Mouse (Mus musculus) left cerebral cortex, adult 2 months (tissue): ENCODE measurements at regions not wholly inside any gene's neighbourhood (a gene's known extent, or its start where the extent isn't known, plus 50 kb on each side); places are given as distances from the start of the nearest gene placed in this dataset.

Experiments used
- DNase-seq, 2 experiments: peaks; one replicate each; pipeline ENCODE4 v3.0.0; 2021 to 2022; ENCODE audit warnings: low spot score in 2 of 2, mixed read lengths in 1 of 2; ENCODE audit errors: extremely low spot score in 1 of 2
- H3K27ac ChIP-seq: fragments of 200-600 bp; 2 replicates; pipeline ENCODE4 v1.8.1; 2022
- H3K4me3 ChIP-seq: fragments of 200-600 bp; 2 replicates; pipeline ENCODE4 v1.8.1; 2022
- CTCF ChIP-seq: fragments of 200-600 bp; IDR thresholded peaks from 2 replicates; pipeline ENCODE4 v1.8.1; 2022; ENCODE audit warnings: antibody characterized with exemption, mild to moderate bottlenecking, moderate library complexity
- intact Hi-C: fragments of 180-260 bp; cut with DNase I; formaldehyde crosslinking; loops from one replicate; pipeline ENCODE4 v1.15.1; 2025

DNA sequence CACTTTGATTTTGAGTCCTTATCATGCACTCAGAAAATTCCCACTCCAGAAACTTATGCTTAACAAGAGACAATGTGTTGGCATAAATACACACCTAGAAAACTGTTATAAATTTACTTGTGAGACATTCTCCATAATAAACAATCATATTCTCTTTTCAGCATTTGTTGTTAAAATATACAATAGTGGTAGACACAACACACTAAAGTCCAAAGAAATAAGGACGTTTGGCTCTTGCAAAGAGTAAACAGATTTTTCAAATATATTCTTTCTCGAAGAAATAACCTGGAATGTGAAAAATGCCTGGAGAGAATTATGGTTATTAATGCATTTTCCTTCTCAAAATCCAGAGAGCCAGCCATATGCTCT is 91.8 kb upstream of the Ddit4l start:
- Histone ChIP-seq H3K4me3 (no peak overlapping the region), H3K27ac (no peak overlapping the region)
- no peak for DNase-seq
- no peak for TF ChIP-seq CTCF
- intact Hi-C loops, result no loop called here

DNA sequence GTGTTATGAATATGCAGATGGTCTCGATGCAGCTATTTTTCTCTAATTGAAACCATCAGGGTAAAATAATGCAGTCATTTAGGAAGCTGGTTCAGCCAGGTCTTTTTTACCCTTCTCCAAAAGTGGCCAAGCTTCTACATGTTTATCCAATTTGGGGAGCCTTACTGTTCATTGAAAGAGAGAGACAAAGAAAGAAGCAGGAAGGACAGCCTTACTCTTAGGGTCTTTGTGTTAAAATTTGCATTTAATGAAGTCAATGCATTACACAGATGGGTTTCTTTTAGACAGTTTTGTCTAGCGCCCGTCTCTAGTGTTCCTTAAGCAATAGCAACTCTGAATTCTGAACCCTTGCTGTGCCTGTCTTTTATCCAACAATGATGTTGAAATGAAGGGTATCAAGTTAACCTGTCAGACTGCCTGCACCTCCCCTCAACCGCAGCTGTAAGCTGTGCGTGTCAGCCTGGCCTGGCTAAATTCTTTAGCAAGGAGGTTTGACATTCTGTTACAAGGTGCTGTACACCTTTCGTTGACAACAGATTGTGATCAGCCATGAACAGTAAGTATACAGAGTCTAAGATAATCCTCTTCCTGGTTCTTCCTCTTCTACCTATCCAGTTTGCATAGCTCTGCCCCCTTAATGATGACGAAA is 91.3 kb upstream of the Ddit4l start:
- intact Hi-C loops, result no loop called here
- Histone ChIP-seq H3K4me3 (no peak overlapping the region), H3K27ac (no peak overlapping the region)
- no peak for TF ChIP-seq CTCF
- DNase-seq, result no peak

DNA sequence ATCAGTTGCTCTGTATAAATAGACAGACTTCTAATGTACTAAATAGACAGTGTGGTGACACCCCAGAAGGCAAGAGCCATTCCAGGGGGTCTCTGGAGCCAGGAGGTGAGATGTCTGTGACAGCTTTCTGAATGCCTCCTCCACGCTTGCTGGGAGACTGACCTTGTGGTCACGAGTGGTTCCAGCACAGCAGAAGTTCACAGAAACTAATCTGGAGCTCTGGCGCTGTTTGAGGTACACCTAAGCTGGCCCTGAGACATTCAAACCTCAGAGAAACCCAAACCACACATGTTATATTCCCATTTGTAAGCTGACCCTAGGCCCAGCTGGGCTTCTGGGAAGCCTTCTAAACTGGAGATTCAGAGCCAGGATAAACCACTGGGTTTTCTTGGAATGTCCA is 79.7 kb upstream of the Ddit4l start:
- Histone ChIP-seq H3K27ac (no peak overlapping the region), H3K4me3 (no peak overlapping the region)
- DNase-seq, result no peak
- TF ChIP-seq CTCF, result no peak
- intact Hi-C loops, result no loop called here

DNA sequence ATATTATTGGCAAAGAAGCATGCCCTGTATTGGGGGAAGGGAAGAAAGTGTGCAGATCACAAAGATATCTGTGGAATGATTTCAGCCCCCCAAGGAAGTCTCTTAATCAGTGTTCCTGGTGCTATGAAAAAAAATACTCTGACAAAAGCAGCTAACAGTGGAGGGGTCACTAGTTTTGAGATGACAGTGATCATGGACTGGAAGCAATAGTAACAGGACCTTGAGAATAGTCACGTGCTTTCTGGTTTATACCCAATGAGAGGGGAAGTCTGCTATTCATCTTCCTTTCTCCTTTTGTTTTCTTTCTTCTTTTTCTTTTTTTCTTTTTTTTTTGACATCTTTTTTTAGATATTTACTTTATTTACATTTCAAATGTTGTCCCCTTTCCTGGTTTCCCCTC is 79.1 kb upstream of the Ddit4l start:
- intact Hi-C loops, result no loop called here
- no peak for DNase-seq
- TF ChIP-seq CTCF, result no peak
- H3K4me3 ChIP-seq, result no peak overlapping the region
- no peak overlapping the region for H3K27ac ChIP-seq

DNA sequence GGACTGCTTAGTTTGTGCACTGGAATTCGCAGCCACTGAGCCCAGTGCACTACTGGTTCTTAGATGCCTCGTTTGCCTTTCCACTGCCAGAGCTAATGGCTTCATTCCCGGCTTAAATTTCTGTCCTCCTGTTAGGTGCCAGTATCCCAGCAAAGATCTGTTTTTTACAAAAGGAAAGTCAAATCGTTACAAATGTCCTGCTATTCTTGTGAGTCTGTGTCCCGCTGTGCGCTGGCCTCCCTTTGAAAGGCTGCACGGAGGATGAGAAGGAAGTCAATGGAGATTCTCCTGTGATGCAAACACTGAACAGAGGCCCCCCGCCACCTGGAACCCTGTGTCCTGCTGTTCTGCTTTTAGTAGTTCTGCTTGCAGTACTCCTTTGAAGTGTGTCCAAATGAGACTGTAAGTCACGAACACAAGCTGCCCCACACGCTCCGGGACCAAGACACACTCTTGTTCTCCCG is 74.0 kb upstream of the Ddit4l start:
- TF ChIP-seq CTCF, result no peak
- H3K4me3 ChIP-seq, result peak overlapping the region; percentile 1; the same call in 1 of the 2 replicates
- DNase-seq, result no peak
- no peak overlapping the region; the same call in 1 of the 2 replicates for H3K27ac ChIP-seq
- intact Hi-C loops, result no loop called here

DNA sequence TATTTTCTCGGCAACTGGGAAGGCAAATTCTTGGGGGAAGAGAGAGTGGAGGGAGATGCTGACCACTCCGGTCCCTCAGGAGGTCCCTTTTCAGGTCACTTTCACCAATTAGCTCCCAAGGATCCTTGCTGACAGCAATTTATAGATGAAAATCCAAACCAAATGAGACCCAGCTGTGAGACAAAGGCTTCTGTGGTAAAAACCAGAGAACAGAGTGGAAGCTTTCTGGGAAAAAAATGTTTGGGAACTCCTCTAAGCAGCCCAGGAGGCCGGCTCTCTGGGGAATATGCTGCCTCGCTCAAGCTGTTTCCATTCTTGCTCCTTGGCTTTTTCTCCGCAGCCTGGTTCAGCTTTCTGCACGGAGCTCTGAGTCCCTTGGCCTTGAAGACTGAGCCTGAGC is 73.5 kb upstream of the Ddit4l start:
- no peak for DNase-seq
- Histone ChIP-seq H3K4me3 (peak overlapping the region; percentile 1; the same call in 1 of the 2 replicates), H3K27ac (peak overlapping the region; percentile 73)
- TF ChIP-seq CTCF, result no peak
- intact Hi-C loops, result no loop called here

DNA sequence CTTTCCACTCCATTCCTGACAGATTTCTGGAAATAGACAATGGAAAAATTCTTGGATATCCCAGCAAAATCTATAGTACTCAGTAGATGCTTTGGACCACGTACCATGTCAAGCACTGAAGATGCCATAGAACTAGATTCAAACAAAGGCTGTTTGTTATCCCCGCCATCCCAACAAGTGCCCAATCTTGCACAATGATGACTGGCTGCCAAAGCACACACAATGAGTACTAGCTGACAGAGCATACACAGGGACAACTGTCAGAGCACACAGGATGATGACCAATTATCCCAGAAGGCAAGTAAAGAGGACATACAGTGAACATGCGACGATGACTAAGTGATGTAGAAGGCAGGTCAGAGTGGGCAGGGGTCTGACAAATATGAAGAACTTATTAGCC is 70.7 kb upstream of the Ddit4l start:
- H3K4me3 ChIP-seq, result no peak overlapping the region
- no peak overlapping the region for H3K27ac ChIP-seq
- no peak for DNase-seq
- intact Hi-C loops, result no loop called here
- TF ChIP-seq CTCF, result no peak

DNA sequence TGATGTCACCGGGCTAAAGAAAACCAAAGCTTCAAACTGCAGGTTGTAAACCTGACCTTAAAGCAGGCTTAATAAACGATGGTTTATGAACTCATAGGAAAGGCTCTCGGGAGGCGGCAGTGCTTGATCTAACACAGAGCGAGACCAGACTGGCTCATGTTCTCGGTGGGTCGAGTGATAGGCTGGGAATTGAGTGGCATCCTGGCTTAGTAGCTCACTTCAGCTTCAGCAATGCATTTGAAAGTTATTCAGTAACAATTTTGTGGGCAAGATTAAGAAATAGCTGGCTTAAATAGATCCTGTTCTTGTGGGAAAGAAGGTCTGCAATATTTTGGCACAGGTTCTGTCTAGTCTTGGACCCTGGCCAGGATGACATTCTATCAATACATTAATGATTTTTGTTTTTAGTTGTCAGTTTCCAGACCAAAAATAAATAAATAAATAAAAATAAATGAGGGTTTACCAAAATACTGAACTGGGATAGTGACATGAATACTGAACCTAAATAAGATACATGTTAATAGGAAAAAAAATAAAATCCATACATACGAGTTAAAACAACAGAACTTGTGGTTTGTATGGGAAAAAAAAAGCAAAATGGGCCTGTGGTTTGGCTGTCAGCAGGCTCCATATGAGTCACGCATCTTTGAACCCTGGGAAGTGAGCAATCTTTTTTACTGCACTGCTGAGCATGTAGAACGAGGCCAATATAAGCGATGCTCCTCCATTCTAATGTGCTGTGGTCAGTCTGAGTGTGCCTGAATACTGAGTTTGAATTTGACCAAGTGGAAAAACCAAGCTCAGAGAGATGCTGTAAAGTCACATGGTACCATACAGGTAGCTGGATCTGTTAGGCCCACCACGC is 68.7 kb upstream of the Ddit4l start:
- Histone ChIP-seq H3K4me3 (no peak overlapping the region), H3K27ac (no peak overlapping the region)
- no peak for TF ChIP-seq CTCF
- intact Hi-C loops, result no loop called here
- DNase-seq, result no peak

DNA sequence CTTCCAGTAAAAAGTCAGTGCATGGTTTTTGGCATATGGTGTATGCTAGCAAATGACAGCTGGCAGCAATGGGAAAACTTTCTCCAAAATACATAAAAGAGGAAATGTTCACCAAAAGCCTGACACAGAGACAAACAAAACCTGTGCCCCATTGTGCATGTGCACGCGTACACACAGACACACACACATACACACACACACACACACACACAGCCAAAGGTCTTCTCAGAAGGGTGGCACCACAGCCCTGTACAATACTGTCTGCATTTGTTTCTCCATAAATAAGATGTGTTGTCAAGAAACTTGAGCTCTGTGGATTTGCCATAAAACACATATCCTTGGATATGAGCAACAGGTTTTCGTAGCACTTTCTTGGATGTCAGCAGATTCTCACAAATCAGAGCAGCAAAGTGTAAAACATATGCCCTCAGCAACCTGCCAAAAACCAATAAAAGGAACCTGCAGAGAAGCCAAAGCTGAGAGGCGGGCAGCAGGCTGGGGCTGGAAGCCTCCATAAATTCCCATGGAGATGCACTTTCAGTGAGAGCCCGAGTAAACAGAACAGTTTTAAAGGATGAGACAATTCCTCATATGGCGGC is 60.5 kb upstream of the Ddit4l start:
- no peak for TF ChIP-seq CTCF
- Histone ChIP-seq H3K4me3 (no peak overlapping the region), H3K27ac (peak overlapping the region; percentile 63)
- intact Hi-C loops, result loop anchor here (2.0 to 5.0 kb wide), 4 partner anchors 46 to 191 kb away; no protein-coding TSS in a partner anchor
- peak; percentile 18 to 38 for DNase-seq

DNA sequence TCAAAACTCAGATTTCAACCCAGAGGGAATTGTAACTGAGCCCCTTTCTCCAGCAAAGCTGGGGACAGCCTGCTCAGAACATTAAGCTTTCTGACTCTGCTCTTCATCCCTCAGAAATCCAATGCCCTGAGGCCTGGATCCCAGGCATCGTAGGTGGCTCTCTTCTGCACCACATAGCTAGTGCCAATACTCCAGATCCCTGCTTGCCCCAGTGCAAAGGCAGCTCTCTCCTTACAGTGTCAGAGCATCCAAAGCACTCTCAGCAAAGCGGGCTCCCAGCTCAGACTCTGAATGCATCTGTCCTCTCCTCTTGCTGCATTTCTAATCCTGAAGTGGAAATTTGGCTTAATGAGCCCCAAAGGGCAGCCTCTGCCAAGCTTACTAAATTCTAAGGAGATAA is 59.4 kb upstream of the Ddit4l start:
- no peak overlapping the region for H3K4me3 ChIP-seq
- intact Hi-C loops, result loop anchor here (2.0 to 5.0 kb wide), 4 partner anchors 45 to 190 kb away; no protein-coding TSS in a partner anchor
- TF ChIP-seq CTCF, result no peak
- H3K27ac ChIP-seq, result peak overlapping the region; percentile 63
- DNase-seq, result no peak

DNA sequence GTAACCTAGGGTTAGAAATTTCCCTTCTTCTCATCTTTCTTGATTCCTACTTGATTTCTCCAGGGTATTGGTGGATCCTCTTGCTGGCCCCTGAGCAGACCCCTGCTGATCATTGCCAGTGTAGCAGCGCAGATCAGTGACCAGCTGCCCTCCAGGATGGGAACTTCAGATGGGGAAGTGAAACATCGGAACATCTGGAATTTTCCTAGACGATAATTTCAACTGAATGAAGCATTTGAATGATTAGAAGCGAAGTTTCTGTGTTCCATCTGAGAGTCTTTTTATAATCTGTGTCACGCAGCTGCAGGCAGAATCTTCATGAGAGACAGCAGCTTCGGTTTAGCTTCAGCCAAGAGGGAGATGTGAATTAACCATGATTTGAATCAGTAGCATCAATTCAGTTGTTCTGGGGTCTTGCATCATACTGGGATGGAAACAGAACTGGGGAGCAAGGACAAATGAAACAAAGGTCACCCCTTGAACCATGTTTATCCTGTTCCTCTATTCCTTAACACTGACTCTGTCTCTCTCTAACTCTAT is 57.8 kb upstream of the Ddit4l start:
- intact Hi-C loops, result loop anchor here (5.0 kb wide), 3 partner anchors 44 to 189 kb away; no protein-coding TSS in a partner anchor

DNA sequence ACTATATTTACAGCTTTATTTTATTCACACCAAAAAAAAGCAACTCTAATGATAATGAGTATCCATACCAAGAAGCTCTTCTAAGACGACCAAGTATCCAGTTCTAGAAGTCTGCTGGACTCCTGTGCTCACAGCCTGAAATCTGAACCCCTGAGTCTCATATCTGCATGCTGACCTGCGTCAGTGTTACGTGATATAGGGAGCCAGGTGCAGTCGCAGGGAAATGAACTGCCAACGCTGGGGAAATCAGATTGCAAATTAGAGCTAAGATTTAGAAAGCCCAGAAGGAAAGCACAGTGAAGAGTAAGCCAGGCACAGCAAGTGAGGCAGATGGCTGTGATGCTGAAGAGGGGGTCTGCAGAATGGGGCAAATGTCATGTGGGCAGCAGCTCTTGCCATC is 57.1 kb upstream of the Ddit4l start:
- DNase-seq, result no peak

More for the DNA sequence above, 57.8 kb upstream of the Ddit4l start:
- DNase-seq, result no peak
- no peak for TF ChIP-seq CTCF
- H3K27ac ChIP-seq, result peak overlapping the region; percentile 71
- no peak overlapping the region for H3K4me3 ChIP-seq

More for the DNA sequence above, 57.1 kb upstream of the Ddit4l start:
- H3K4me3 ChIP-seq, result no peak overlapping the region
- no peak for TF ChIP-seq CTCF
- intact Hi-C loops, result loop anchor here (5.0 kb wide), 3 partner anchors 43 to 188 kb away; no protein-coding TSS in a partner anchor
- H3K27ac ChIP-seq, result peak overlapping the region; percentile 76
